Mouse (Mus musculus) stomach, embryonic 15.5 days (tissue): Measurements from ENCODE around the gene Sh3d19. TPM values are rescaled to one million over a fixed set of nuclear protein-coding genes. Genes with fewer than 3 reads are reported as not detected.

ENCODE experiments used
- ATAC-seq: fragments of 200-750 bp; cut with Nextera tagmentation; 2 replicates; pipeline ENCODE4 v1.8.0; 2017; ENCODE audit warnings: low read depth, moderate number of reproducible peaks, moderate TSS enrichment; ENCODE audit not compliant: insufficient read depth, low FRiP score
- H3K27ac ChIP-seq: fragments of 300-500 bp; sonication (generic); 2 replicates; pipeline ENCODE4 v1.5.1; 2015; ENCODE audit warnings: mild to moderate bottlenecking, inconsistent platforms
- H3K27me3 ChIP-seq: fragments of 300-500 bp; sonication (generic); replicated peaks from 2 replicates; pipeline ENCODE4 v1.6.1; 2015; ENCODE audit warnings: inconsistent platforms
- H3K36me3 ChIP-seq: fragments of 300-500 bp; sonication (generic); 2 replicates; pipeline ENCODE4 v1.6.1; 2015; ENCODE audit warnings: inconsistent platforms
- H3K4me1 ChIP-seq: fragments of 300-500 bp; sonication (generic); 2 replicates; pipeline ENCODE4 v1.6.1; 2015; ENCODE audit warnings: inconsistent platforms
- H3K4me2 ChIP-seq: fragments of 300-500 bp; sonication (generic); 2 replicates; pipeline ENCODE4 v1.6.1; 2015; ENCODE audit warnings: mild to moderate bottlenecking, inconsistent platforms
- H3K4me3 ChIP-seq: fragments of 300-500 bp; sonication (generic); replicated peaks from 2 replicates; pipeline ENCODE4 v1.5.1; 2015; ENCODE audit warnings: inconsistent platforms
- H3K9ac ChIP-seq: fragments of 300-500 bp; sonication (generic); 2 replicates; pipeline ENCODE4 v1.6.1; 2015; ENCODE audit warnings: inconsistent platforms
- H3K9me3 ChIP-seq: fragments of 300-500 bp; sonication (generic); 2 replicates; pipeline ENCODE4 v1.6.1; 2016; ENCODE audit warnings: inconsistent platforms
- WGBS: fragments of 180-500 bp; shearing (Covaris S2); methylation state at CpG from one replicate; pipeline ENCODE4 v1.1.7; 2015; 5-methylcytosine and 5-hydroxymethylcytosine counted together
- polyA plus RNA-seq: library from polyadenylated mRNA; unstranded; fragments of >200 nt; fragmentation: Nextera tagmentation; extraction: Ambion mirVana; gene quantifications from 2 replicates; pipeline ENCODE4 v1.2.1, GENCODE M21; 2015

The Sh3d19 gene
- polyA plus RNA-seq = 41.5 and 43.7 TPM in 2 replicates

- Histone ChIP-seq H3K9ac (peak within 1 kb of the TSS; percentile 73), H3K27ac (peak within 1 kb of the TSS; percentile 91), H3K9me3 (no peaks in the 10 kb centered on the region), H3K27me3 (no peaks in the 10 kb centered on the region), H3K36me3 (no peaks in the 10 kb centered on the region), H3K4me2 (peak within 1 kb of the TSS; percentile 79), H3K4me3 (peak within 1 kb of the TSS; percentile 87), H3K4me1 (no peaks in the 10 kb centered on the region)
- ATAC-seq = peak; percentile 94
- WGBS = under 1% methylated on average over 70 of the region's 73 CpGs
Measured at GRCm38 (mm10) chr3:85970742-85971598, at the start of gene Sh3d19. TSS of gene Sh3d19 (plus strand) at chr3:85971109.

- ATAC-seq = no peak
- Histone ChIP-seq H3K27me3 (no peaks in the 10 kb centered on the region), H3K4me2 (no peak overlapping the region), H3K9ac (no peak overlapping the region), H3K36me3 (no peaks in the 10 kb centered on the region), H3K9me3 (no peaks in the 10 kb centered on the region), H3K27ac (no peak overlapping the region), H3K4me1 (peaks cover 3% of the 10 kb centered on the region; the same call in 1 of the 2 replicates), H3K4me3 (no peak overlapping the region)
- 56% methylated on average over 3 of the region's 3 CpGs for whole genome bisulfite sequencing
Measured at GRCm38 (mm10) chr3:85922331-85922730, 48.6 kb upstream of the Sh3d19 start.

DNA sequence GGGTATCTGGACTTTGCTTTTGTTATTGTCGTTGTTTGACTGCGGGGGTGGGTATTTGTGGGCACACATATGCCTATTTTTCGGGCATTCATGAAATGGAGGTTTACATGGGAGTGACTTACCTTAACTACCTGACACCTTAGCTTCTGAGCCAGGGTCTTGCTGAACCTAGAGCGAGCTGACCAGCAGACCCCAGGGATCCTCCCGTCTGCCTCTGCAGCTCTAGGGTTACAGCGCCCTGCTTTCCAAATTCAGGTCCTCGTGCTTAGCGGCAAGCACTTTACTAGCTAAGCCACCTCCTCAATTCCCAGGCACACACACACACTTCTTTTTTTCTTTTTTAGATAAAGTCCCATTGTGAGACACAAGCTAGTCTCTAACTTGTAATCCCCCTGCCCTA lies 47.6 kb upstream of the Sh3d19 start:
- no peak overlapping the region for H3K9ac ChIP-seq
- no peak for ATAC-seq
- 76% methylated on average over 8 of the region's 8 CpGs for WGBS
- H3K4me1 ChIP-seq = peaks cover 3% of the 10 kb centered on the region; the same call in 1 of the 2 replicates
- no peak overlapping the region for H3K4me3 ChIP-seq
- H3K4me2 ChIP-seq = no peak overlapping the region
- no peaks in the 10 kb centered on the region for H3K36me3 ChIP-seq
- no peaks in the 10 kb centered on the region for H3K27me3 ChIP-seq
- no peaks in the 10 kb centered on the region for H3K9me3 ChIP-seq
- H3K27ac ChIP-seq = no peak overlapping the region

DNA sequence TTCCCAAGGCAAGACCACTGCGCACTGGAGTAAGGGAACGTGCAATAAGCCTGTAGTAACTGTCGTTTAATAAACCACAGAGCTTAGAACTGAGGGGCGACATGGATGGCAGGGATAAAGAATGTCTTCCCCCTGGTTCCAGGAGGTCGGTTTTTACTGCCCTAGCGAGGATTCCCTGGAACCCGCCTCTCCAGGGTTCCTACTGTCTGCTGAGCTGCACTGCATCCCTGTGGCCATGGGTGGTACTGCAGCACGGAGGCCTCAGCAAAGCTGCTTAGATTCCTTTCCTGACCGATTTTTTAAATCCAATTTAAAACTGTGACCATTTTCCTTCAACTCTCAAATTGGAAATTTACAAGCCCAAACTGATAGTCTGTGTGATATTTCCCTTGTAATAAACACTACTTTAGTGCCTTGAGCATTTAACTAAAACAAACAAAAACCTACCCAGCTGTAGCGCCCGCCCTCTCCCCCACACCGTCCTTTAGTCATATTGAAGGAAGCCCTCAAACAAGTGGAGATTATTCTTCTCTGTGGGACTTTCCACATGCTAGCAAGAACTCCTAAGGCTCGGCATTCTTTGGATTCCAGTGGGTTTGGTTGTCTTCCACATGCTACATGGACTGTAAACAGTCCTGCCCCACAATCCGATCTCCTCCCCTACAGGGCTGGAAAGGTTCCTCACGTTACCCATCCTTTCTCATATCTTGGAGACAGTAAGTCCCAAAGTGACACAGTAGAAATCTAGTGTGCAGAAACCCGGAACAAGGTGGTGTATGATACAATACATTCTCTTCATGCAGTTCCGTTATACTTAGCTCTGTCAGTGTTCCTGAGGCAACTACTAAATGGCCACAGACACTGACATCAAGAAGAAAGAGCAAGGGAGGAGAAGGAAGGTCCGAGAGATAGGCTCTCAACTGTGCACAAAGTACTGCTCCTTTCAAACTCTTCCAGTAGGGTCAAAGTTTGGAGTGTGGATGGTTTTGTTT lies 46.7 kb upstream of the Sh3d19 start:
- Histone ChIP-seq H3K9me3 (no peaks in the 10 kb centered on the region), H3K4me3 (no peak overlapping the region), H3K4me1 (peaks cover 3% of the 10 kb centered on the region; the same call in 1 of the 2 replicates), H3K9ac (no peak overlapping the region), H3K27ac (no peak overlapping the region), H3K4me2 (0 out of 2 replicates have a peak overlapping the region, but pooled peaks have one; percentile 29), H3K27me3 (no peaks in the 10 kb centered on the region), H3K36me3 (no peaks in the 10 kb centered on the region)
- WGBS = 40% methylated on average over 18 of the region's 18 CpGs
- ATAC-seq = no peak

- no peak overlapping the region for H3K4me3 ChIP-seq
- peaks cover 3% of the 10 kb centered on the region; the same call in 1 of the 2 replicates for H3K4me1 ChIP-seq
- no peaks in the 10 kb centered on the region for H3K36me3 ChIP-seq
- H3K27me3 ChIP-seq = no peaks in the 10 kb centered on the region
- no peak overlapping the region for H3K27ac ChIP-seq
- ATAC-seq = no peak
- H3K9me3 ChIP-seq = no peaks in the 10 kb centered on the region
- H3K4me2 ChIP-seq = no peak overlapping the region
- 55% methylated on average over 9 of the region's 9 CpGs for WGBS
- no peak overlapping the region for H3K9ac ChIP-seq
Measured at GRCm38 (mm10) chr3:85927296-85927695, 43.6 kb upstream of the Sh3d19 start.

GRCm38 (mm10) chr3:85928140-85928611 lies 42.7 kb upstream of the Sh3d19 start:
- Histone ChIP-seq H3K9me3 (no peaks in the 10 kb centered on the region), H3K9ac (no peak overlapping the region), H3K4me2 (no peak overlapping the region), H3K27me3 (no peaks in the 10 kb centered on the region), H3K4me3 (no peak overlapping the region), H3K4me1 (peaks cover 3% of the 10 kb centered on the region; the same call in 1 of the 2 replicates), H3K27ac (no peak overlapping the region), H3K36me3 (no peaks in the 10 kb centered on the region)
- no peak for ATAC-seq
- WGBS = 65% methylated on average over 5 of the region's 5 CpGs

DNA sequence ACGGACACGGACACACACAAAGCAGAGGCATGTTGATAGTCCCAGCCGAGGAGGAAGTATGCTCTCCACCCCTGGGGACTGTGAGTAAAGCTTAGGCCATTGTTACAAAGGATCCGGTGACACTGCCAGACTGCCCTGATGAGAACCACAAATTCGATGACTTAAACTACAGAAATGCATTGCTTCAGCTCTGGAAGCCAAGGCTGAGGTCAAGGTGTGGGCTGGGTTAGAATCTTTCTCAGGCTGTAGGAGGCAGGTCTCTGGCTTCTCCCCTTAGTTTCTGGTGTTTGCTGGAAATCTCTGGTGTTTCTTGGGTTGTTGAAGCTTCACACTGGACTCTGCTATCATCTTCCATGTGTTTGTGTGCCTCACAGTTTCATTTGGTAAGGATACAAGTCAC lies 41.2 kb upstream of the Sh3d19 start:
- 79% methylated on average over 5 of the region's 5 CpGs for WGBS
- Histone ChIP-seq H3K27me3 (no peaks in the 10 kb centered on the region), H3K9ac (no peak overlapping the region), H3K36me3 (no peaks in the 10 kb centered on the region), H3K4me1 (no peaks in the 10 kb centered on the region), H3K4me3 (no peak overlapping the region), H3K27ac (no peak overlapping the region), H3K4me2 (no peak overlapping the region), H3K9me3 (no peaks in the 10 kb centered on the region)
- ATAC-seq = no peak

DNA sequence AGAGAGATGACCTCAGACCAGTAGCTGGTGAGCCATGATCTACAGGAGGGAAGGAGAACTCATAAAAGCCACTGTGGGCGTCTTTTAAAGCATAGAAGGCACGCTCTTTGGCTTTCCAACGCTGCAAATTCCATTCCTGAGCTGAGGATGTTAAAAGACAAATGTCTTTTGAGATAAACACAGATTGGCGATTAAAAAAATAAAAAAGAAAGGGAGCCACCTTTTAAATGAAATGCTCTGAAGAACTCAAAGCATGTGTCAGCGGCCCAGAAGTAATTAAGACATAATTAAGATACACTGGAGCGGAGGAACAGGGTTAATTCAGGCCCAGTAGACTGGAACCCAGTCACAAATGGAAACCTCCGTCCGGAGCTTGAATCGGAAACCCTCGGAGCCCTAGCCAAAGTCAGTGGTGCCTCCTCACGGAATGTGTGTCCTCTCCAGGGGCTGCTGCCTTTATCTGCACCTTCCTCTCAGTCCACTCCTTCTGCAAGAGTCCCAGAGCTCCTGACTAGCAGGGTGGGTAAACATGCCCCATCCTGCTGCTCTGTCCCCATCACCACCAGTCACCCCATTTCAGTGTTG lies 40.1 kb upstream of the Sh3d19 start:
- no peak for ATAC-seq
- Histone ChIP-seq H3K27ac (no peak overlapping the region), H3K4me2 (no peak overlapping the region), H3K4me3 (no peak overlapping the region), H3K4me1 (no peaks in the 10 kb centered on the region), H3K36me3 (no peaks in the 10 kb centered on the region), H3K27me3 (no peaks in the 10 kb centered on the region), H3K9ac (no peak overlapping the region), H3K9me3 (no peaks in the 10 kb centered on the region)
- 81% methylated on average over 11 of the region's 11 CpGs for WGBS

GRCm38 (mm10) chr3:85931859-85932258 lies 39.0 kb upstream of the Sh3d19 start:
- Histone ChIP-seq H3K4me2 (no peak overlapping the region), H3K9me3 (no peaks in the 10 kb centered on the region), H3K36me3 (no peaks in the 10 kb centered on the region), H3K27ac (no peak overlapping the region), H3K27me3 (no peaks in the 10 kb centered on the region), H3K4me1 (no peaks in the 10 kb centered on the region), H3K4me3 (no peak overlapping the region), H3K9ac (no peak overlapping the region)
- no peak for ATAC-seq
- WGBS = 60% methylated on average over 6 of the region's 6 CpGs

- Histone ChIP-seq H3K9me3 (no peaks in the 10 kb centered on the region), H3K9ac (no peak overlapping the region), H3K27ac (no peak overlapping the region), H3K4me3 (no peak overlapping the region), H3K36me3 (no peaks in the 10 kb centered on the region), H3K4me1 (no peaks in the 10 kb centered on the region), H3K27me3 (no peaks in the 10 kb centered on the region), H3K4me2 (no peak overlapping the region)
- ATAC-seq = no peak
- WGBS = 83% methylated on average over 5 of the region's 5 CpGs
Measured at GRCm38 (mm10) chr3:85933586-85933985, 37.3 kb upstream of the Sh3d19 start.

DNA sequence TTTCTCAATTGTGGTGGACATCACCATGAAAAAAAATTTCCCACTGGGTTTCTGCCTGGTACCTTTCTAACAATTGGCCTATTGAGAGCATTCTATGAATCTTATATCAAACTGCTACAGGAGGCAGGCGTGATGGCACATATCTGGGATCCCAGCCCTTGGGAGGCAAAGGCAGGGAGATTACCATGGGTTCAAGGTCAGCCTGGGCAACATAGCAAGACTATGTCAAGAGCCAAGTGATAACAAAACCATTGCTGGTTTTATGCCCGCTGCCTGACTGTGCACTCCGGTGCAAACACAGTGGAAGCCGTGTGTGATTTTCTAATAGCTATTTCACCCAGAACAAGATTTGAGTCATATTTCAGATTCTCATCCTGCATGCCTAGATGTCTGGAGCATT lies 20.0 kb upstream of the Sh3d19 start:
- no peak overlapping the region for H3K27ac ChIP-seq
- ATAC-seq = no peak
- WGBS = 74% methylated on average over 4 of the region's 4 CpGs
- no peaks in the 10 kb centered on the region for H3K9me3 ChIP-seq
- no peak overlapping the region for H3K9ac ChIP-seq
- no peaks in the 10 kb centered on the region for H3K4me1 ChIP-seq
- H3K4me2 ChIP-seq = no peak overlapping the region
- no peak overlapping the region for H3K4me3 ChIP-seq
- H3K27me3 ChIP-seq = no peaks in the 10 kb centered on the region
- H3K36me3 ChIP-seq = no peaks in the 10 kb centered on the region
